Mouse (Mus musculus) 3134 (cell line): ENCODE data around the gene Unc13c.

Source experiments
- DNase-seq: peaks from one replicate; pipeline ENCODE4 v3.0.0-alpha.2; 2011; ENCODE audit warnings: low spot score; ENCODE audit not compliant: insufficient read length; ENCODE audit errors: extremely low read depth

Gene Unc13c

GRCm38 (mm10) chr9:73968641-73969121, at the start of gene Unc13c:
TSS of gene Unc13c (minus strand) at chr9:73968966.
- no peak for DNase-seq

GRCm38 (mm10) chr9:74007976-74008686, 39.4 kb upstream of the Unc13c start:
- DNase-seq, result no peak

GRCm38 (mm10) chr9:74002388-74002990, 33.7 kb upstream of the Unc13c start:
- no peak for DNase-seq

- DNase-seq, result no peak
These were observed 19.3 kb upstream of the Unc13c start for GRCm38 (mm10) chr9:73988096-73988495.

GRCm38 (mm10) chr9:73987236-73987635, 18.5 kb upstream of the Unc13c start:
- no peak for DNase-seq

- DNase-seq, result no peak
These were observed 14.0 kb upstream of the Unc13c start for GRCm38 (mm10) chr9:73982597-73983344.

GRCm38 (mm10) chr9:73972327-73972988, 3.7 kb upstream of the Unc13c start:
- DNase-seq, result no peak

GRCm38 (mm10) chr9:73970717-73971116, 2.0 kb upstream of the Unc13c start:
- no peak for DNase-seq

GRCm38 (mm10) chr9:73965322-73965915, 3.3 kb downstream of the Unc13c start:
- DNase-seq, result no peak

GRCm38 (mm10) chr9:73962471-73962870, 6.3 kb downstream of the Unc13c start:
- no peak for DNase-seq

- DNase-seq, result peak; percentile 66
These were observed 16.4 kb downstream of the Unc13c start for GRCm38 (mm10) chr9:73952331-73952730.

- DNase-seq, result no peak
These were observed 17.2 kb downstream of the Unc13c start for GRCm38 (mm10) chr9:73951586-73951985.

GRCm38 (mm10) chr9:73934844-73935243, 33.9 kb downstream of the Unc13c start:
- DNase-seq, result no peak

GRCm38 (mm10) chr9:73931988-73932387, 36.8 kb downstream of the Unc13c start:
- no peak for DNase-seq

- DNase-seq, result no peak
These were observed 41.5 kb downstream of the Unc13c start for GRCm38 (mm10) chr9:73927276-73927675.

GRCm38 (mm10) chr9:73922449-73923115, 46.2 kb downstream of the Unc13c start:
- DNase-seq, result no peak

GRCm38 (mm10) chr9:73905959-73906358, 62.8 kb downstream of the Unc13c start:
- DNase-seq, result peak; percentile 76

GRCm38 (mm10) chr9:73898516-73898915, 70.2 kb downstream of the Unc13c start:
- DNase-seq, result peak; percentile 53

GRCm38 (mm10) chr9:73896210-73896609, 72.6 kb downstream of the Unc13c start:
- no peak for DNase-seq

- no peak for DNase-seq
These were observed 85.2 kb downstream of the Unc13c start for GRCm38 (mm10) chr9:73883587-73883986.
